Comparison of ENCODE assay signal across 15 mouse cellular contexts in genomic region chrX:41995750-41996149, GRCm38 (mm10).
"Had no signal": no experiment of that assay in that cellular context is flagged by ENCODE, and none has a peak within 500 bp of the region (broad histone marks: within the 10 kb centered on the region; RNA-seq: fewer than 3 reads in every experiment).

No protein-coding gene starts in this region.

- H3K9me3 ChIP-seq: neural tube, embryonic 15.5 days; stomach, embryonic 15.5 days had no signal

- H3K27me3 ChIP-seq: neural tube, embryonic 15.5 days; stomach, embryonic 15.5 days had no signal

- H3K27ac ChIP-seq: neural tube, embryonic 15.5 days; stomach, embryonic 15.5 days; stomach, postnatal 0 days had no signal

- H3K9ac ChIP-seq: neural tube, embryonic 15.5 days; stomach, embryonic 15.5 days had no signal

- H3K4me2 ChIP-seq: neural tube, embryonic 15.5 days; stomach, embryonic 15.5 days had no signal

- H3K4me3 ChIP-seq: neural tube, embryonic 15.5 days; stomach, embryonic 15.5 days had no signal

- H3K4me1 ChIP-seq: neural tube, embryonic 15.5 days; stomach, embryonic 15.5 days had no signal

- DNase-seq: retina, postnatal 1 day; right cerebral cortex, adult 18-20 months; right cerebral cortex, postnatal 14 days; right cerebral cortex, postnatal 25 days; right cerebral cortex, postnatal 4 days; spleen, adult 18-20 months; thymus, adult 18-20 months; thymus, adult 2 months; thymus, postnatal 14 days; thymus, postnatal 25 days; thymus, postnatal 36 days; thymus, postnatal 4 days had no signal

- H3K36me3 ChIP-seq: neural tube, embryonic 15.5 days; stomach, embryonic 15.5 days had no signal
